Mouse (Mus musculus): ENCODE results near the gene Atcay.
A peak's percentile ranks its signal among the peaks of the same experiment; 100 is the strongest.

GRCm38 (mm10) chr10:81173132-81173531 is 57.5 kb downstream of the Atcay start:
- TF ChIP-seq GATA1 (IDR thresholded peaks at IDR 0.05; ENCODE audit: borderline replicate concordance, low read length): no peak
- TF ChIP-seq CTCF (IDR thresholded peaks at IDR 0.05; ENCODE audit: low read depth, low read length): peak; percentile 25; the same call in 1 of the 2 replicates
- no peak for TF ChIP-seq TAL1 (conservative IDR thresholded peaks at IDR 0.05; ENCODE audit: low read depth, low read length)
- no peak for TF ChIP-seq POLR2AphosphoS5 (IDR thresholded peaks at IDR 0.05; ENCODE audit: insufficient replicate concordance, low read depth, low read length)
- TF ChIP-seq GATA2 (IDR thresholded peaks at IDR 0.05; ENCODE audit: borderline replicate concordance, low read depth, low read length): no peak

Measured in G1E (cell line).